Mouse (Mus musculus) intestine, postnatal 0 days (tissue): ENCODE results near the gene Stam2. TPM values are rescaled to one million over a fixed set of nuclear protein-coding genes. Genes with fewer than 3 reads are reported as not detected.
A peak's percentile ranks its signal among the peaks of the same experiment; 100 is the strongest.

Experiments
- ATAC-seq: fragments of 200-750 bp; cut with Nextera tagmentation; 2 replicates; pipeline ENCODE4 v1.8.0; 2017; ENCODE audit warnings: mild to moderate bottlenecking, moderate TSS enrichment, moderate library complexity
- H3K27ac ChIP-seq: fragments of 300-500 bp; sonication (generic); 2 replicates; pipeline ENCODE4 v1.5.1; 2014; ENCODE audit warnings: mild to moderate bottlenecking, low read depth, low read length, moderate library complexity
- H3K27me3 ChIP-seq: fragments of 300-500 bp; sonication (generic); replicated peaks from 2 replicates; pipeline ENCODE4 v1.6.1; 2014; ENCODE audit warnings: low read length, mixed read lengths; ENCODE audit not compliant: control insufficient read depth, insufficient read depth
- H3K36me3 ChIP-seq: fragments of 300-500 bp; sonication (generic); 2 replicates; pipeline ENCODE4 v1.6.1; 2014; ENCODE audit warnings: mild to moderate bottlenecking, moderate library complexity; ENCODE audit not compliant: control insufficient read depth, insufficient read depth
- H3K4me1 ChIP-seq: fragments of 300-500 bp; sonication (generic); replicated peaks from 2 replicates; pipeline ENCODE4 v1.6.1; 2014; ENCODE audit warnings: antibody characterized with exemption, low read length, mixed read lengths; ENCODE audit not compliant: control insufficient read depth, insufficient read depth
- H3K4me2 ChIP-seq: fragments of 300-500 bp; sonication (generic); replicated peaks from 2 replicates; pipeline ENCODE4 v1.6.1; 2014; ENCODE audit warnings: low read depth, mild to moderate bottlenecking, moderate library complexity
- H3K4me3 ChIP-seq: fragments of 300-500 bp; sonication (generic); 2 replicates; pipeline ENCODE4 v1.5.1; 2014; ENCODE audit warnings: low read depth, low read length
- H3K9ac ChIP-seq: fragments of 300-500 bp; sonication (generic); 2 replicates; pipeline ENCODE4 v1.6.1; 2014; ENCODE audit warnings: mild to moderate bottlenecking, low read depth, low read length
- H3K9me3 ChIP-seq: fragments of 300-500 bp; sonication (generic); 2 replicates; pipeline ENCODE4 v1.6.1; 2016; ENCODE audit warnings: mixed run types; ENCODE audit not compliant: control insufficient read depth
- CTCF ChIP-seq: sonication (generic); IDR thresholded peaks from 2 replicates; pipeline ENCODE4 v1.5.1; 2016; ENCODE audit warnings: low read depth, mild to moderate bottlenecking, control low read depth, antibody characterized with exemption, moderate library complexity
- WGBS: fragments of 180-500 bp; shearing (Covaris S2); extraction: QIAGEN DNeasy Blood & Tissue Kit; methylation state at CpG from one replicate; pipeline ENCODE4 v1.1.7; 2014; 5-methylcytosine and 5-hydroxymethylcytosine counted together
- polyA plus RNA-seq: library from polyadenylated mRNA; unstranded; fragments of >200 nt; fragmentation: Nextera tagmentation; extraction: Ambion mirVana; gene quantifications from 2 replicates; pipeline ENCODE4 v1.2.1, GENCODE M21; 2015

Stam2 gene
- polyA plus RNA-seq, 1 experiment from 2014 or later, result 28.3 TPM

- Histone ChIP-seq H3K36me3 (no peaks in the 10 kb centered on the region), H3K27ac (no peak overlapping the region), H3K9ac (no peak overlapping the region), H3K4me2 (no peak overlapping the region), H3K9me3 (no peaks in the 10 kb centered on the region), H3K4me1 (no peaks in the 10 kb centered on the region), H3K4me3 (no peak overlapping the region), H3K27me3 (no peaks in the 10 kb centered on the region)
- TF ChIP-seq CTCF, result peak; percentile 85
- ATAC-seq, result no peak
- WGBS, result 10% methylated on average over 3 of the region's 3 CpGs
Measured at GRCm38 (mm10) chr2:52756691-52757090, 14.6 kb upstream of the Stam2 start.

- H3K9me3 ChIP-seq, result no peaks in the 10 kb centered on the region
- ATAC-seq, result no peak
- WGBS, result 52% methylated on average over 3 of the region's 3 CpGs
Measured at GRCm38 (mm10) chr2:52753573-52754317, 11.7 kb upstream of the Stam2 start.

GRCm38 (mm10) chr2:52744099-52744498 lies 2.0 kb upstream of the Stam2 start:
- H3K27ac ChIP-seq, result no peak overlapping the region
- H3K4me2 ChIP-seq, result no peak overlapping the region
- no peak overlapping the region for H3K4me3 ChIP-seq
- H3K4me1 ChIP-seq, result peaks cover 4% of the 10 kb centered on the region; the same call in 1 of the 2 replicates
- no peaks in the 10 kb centered on the region for H3K27me3 ChIP-seq
- peak; percentile 21; the same call in 1 of the 2 replicates for TF ChIP-seq CTCF
- H3K36me3 ChIP-seq, result no peaks in the 10 kb centered on the region
- H3K9ac ChIP-seq, result no peak overlapping the region
- ATAC-seq, result no peak
- no peaks in the 10 kb centered on the region for H3K9me3 ChIP-seq

More at GRCm38 (mm10) chr2:52753573-52754317, 11.7 kb upstream of the Stam2 start:
- H3K4me1 ChIP-seq, result no peaks in the 10 kb centered on the region
- no peaks in the 10 kb centered on the region for H3K27me3 ChIP-seq
- H3K9ac ChIP-seq, result no peak overlapping the region
- TF ChIP-seq CTCF, result no peak
- no peak overlapping the region for H3K27ac ChIP-seq
- H3K36me3 ChIP-seq, result no peaks in the 10 kb centered on the region
- H3K4me3 ChIP-seq, result no peak overlapping the region
- no peak overlapping the region for H3K4me2 ChIP-seq

GRCm38 (mm10) chr2:52741681-52742255 lies 313 bp downstream of the Stam2 start:
- WGBS, result under 1% methylated on average over 51 of the region's 54 CpGs
- peak; percentile 92 for ATAC-seq

GRCm38 (mm10) chr2:52740596-52740995 lies 1.5 kb downstream of the Stam2 start:
- Histone ChIP-seq H3K9me3 (no peaks in the 10 kb centered on the region), H3K4me3 (no peak overlapping the region), H3K4me1 (peaks cover 4% of the 10 kb centered on the region; the same call in 1 of the 2 replicates), H3K9ac (no peak overlapping the region), H3K27me3 (no peaks in the 10 kb centered on the region), H3K27ac (no peak overlapping the region), H3K4me2 (peak overlapping the region; percentile 76; the same call in 1 of the 2 replicates), H3K36me3 (no peaks in the 10 kb centered on the region)
- 66% methylated on average over 4 of the region's 4 CpGs for WGBS
- no peak for ATAC-seq
- TF ChIP-seq CTCF, result no peak

More at GRCm38 (mm10) chr2:52741681-52742255, 313 bp downstream of the Stam2 start:
- Histone ChIP-seq H3K27me3 (no peaks in the 10 kb centered on the region), H3K36me3 (no peaks in the 10 kb centered on the region), H3K4me2 (peak overlapping the region; percentile 76), H3K27ac (peak overlapping the region; percentile 94), H3K9ac (peak overlapping the region; percentile 98), H3K4me3 (peak overlapping the region; percentile 92), H3K9me3 (no peaks in the 10 kb centered on the region), H3K4me1 (peaks cover 4% of the 10 kb centered on the region; the same call in 1 of the 2 replicates)
- TF ChIP-seq CTCF, result 0 out of 2 replicates have a peak, but pooled peaks have one; percentile 14

GRCm38 (mm10) chr2:52734504-52734903 lies 7.6 kb downstream of the Stam2 start:
- peak; percentile 82 for ATAC-seq
- no peak overlapping the region for H3K27ac ChIP-seq
- WGBS, result 89% methylated on average over 7 of the region's 7 CpGs

More at GRCm38 (mm10) chr2:52734504-52734903, 7.6 kb downstream of the Stam2 start:
- TF ChIP-seq CTCF, result no peak
- Histone ChIP-seq H3K9me3 (no peaks in the 10 kb centered on the region), H3K9ac (no peak overlapping the region), H3K4me2 (no peak overlapping the region), H3K4me3 (no peak overlapping the region), H3K36me3 (0 out of 2 replicates have a peak, but pooled peaks cover 4% of the 10 kb centered on the region), H3K27me3 (no peaks in the 10 kb centered on the region), H3K4me1 (no peaks in the 10 kb centered on the region)
